Mouse (Mus musculus) liver, embryonic 15.5 days (tissue): ENCODE data around the gene Slc7a5. TPM values are rescaled to one million over a fixed set of nuclear protein-coding genes. Genes with fewer than 3 reads are reported as not detected.

Experiments used
- ATAC-seq: fragments of 200-750 bp; cut with Nextera tagmentation; 2 replicates; pipeline ENCODE4 v1.8.0; 2017; ENCODE audit warnings: moderate number of reproducible peaks, mild to moderate bottlenecking, moderate library complexity; ENCODE audit not compliant: insufficient read depth
- H3K27ac ChIP-seq: fragments of 300-500 bp; sonication (generic); replicated peaks from 2 replicates; pipeline ENCODE4 v1.5.1; 2015; ENCODE audit warnings: mild to moderate bottlenecking, inconsistent platforms
- H3K27me3 ChIP-seq: fragments of 300-500 bp; sonication (generic); 2 replicates; pipeline ENCODE4 v1.6.1; 2015; ENCODE audit warnings: mild to moderate bottlenecking, inconsistent platforms
- H3K36me3 ChIP-seq: fragments of 300-500 bp; sonication (generic); replicated peaks from 2 replicates; pipeline ENCODE4 v1.6.1; 2015; ENCODE audit warnings: moderate library complexity, mild to moderate bottlenecking, inconsistent platforms
- H3K4me1 ChIP-seq: fragments of 300-500 bp; sonication (generic); replicated peaks from 2 replicates; pipeline ENCODE4 v1.6.1; 2015; ENCODE audit warnings: inconsistent platforms
- H3K4me2 ChIP-seq: fragments of 300-500 bp; sonication (generic); 2 replicates; pipeline ENCODE4 v1.6.1; 2015; ENCODE audit warnings: moderate library complexity, mild to moderate bottlenecking, inconsistent platforms
- H3K4me3 ChIP-seq: fragments of 300-500 bp; sonication (generic); replicated peaks from 2 replicates; pipeline ENCODE4 v1.5.1; 2015; ENCODE audit warnings: mild to moderate bottlenecking, inconsistent platforms
- H3K9ac ChIP-seq: fragments of 300-500 bp; sonication (generic); 2 replicates; pipeline ENCODE4 v1.6.1; 2015; ENCODE audit warnings: moderate library complexity, mild to moderate bottlenecking, inconsistent platforms
- H3K9me3 ChIP-seq: fragments of 300-500 bp; sonication (generic); replicated peaks from 2 replicates; pipeline ENCODE4 v1.6.1; 2016; ENCODE audit warnings: inconsistent platforms
- WGBS: fragments of 180-500 bp; shearing (Covaris S2); methylation state at CpG from one replicate; pipeline ENCODE4 v1.1.7; 2015; ENCODE audit warnings: mixed read lengths; ENCODE audit not compliant: insufficient replicate concordance; 5-methylcytosine and 5-hydroxymethylcytosine counted together
- polyA plus RNA-seq: library from polyadenylated mRNA; unstranded; fragments of >200 nt; fragmentation: Nextera tagmentation; extraction: Ambion mirVana; gene quantifications from 2 replicates; pipeline ENCODE4 v1.2.1, GENCODE M21; 2015

The Slc7a5 gene
- polyA plus RNA-seq, 1 experiment from 2014 or later, result 38.2 TPM

DNA sequence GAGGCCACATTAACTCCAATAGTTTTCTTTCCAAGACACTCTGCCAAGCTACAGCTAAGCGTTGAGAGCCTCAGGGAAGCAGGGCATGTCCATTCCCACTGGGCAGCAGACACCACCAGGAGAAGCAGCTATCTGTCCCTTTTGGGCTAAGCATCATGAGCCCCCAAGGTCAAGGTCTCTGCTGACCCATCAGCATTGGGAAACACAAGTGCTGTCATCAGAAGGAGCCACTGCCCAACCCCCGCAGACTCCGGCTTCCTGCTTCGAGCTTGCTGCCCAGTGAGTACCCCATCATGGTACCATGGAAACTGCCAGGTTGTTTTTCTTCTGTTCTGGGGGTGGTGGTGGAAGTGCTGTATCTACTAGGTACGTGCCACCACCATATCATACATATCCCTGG lies 39.3 kb downstream of the Slc7a5 start:
- ATAC-seq, result no peak
- H3K27me3 ChIP-seq, result peaks cover 19% of the 10 kb centered on the region
- no peaks in the 10 kb centered on the region for H3K9me3 ChIP-seq
- no peak overlapping the region for H3K27ac ChIP-seq
- no peaks in the 10 kb centered on the region for H3K36me3 ChIP-seq
- WGBS, result 76% methylated on average over 5 of the region's 5 CpGs
- no peak overlapping the region for H3K4me2 ChIP-seq
- no peak overlapping the region for H3K9ac ChIP-seq
- no peak overlapping the region for H3K4me3 ChIP-seq
- peaks cover 11% of the 10 kb centered on the region for H3K4me1 ChIP-seq

DNA sequence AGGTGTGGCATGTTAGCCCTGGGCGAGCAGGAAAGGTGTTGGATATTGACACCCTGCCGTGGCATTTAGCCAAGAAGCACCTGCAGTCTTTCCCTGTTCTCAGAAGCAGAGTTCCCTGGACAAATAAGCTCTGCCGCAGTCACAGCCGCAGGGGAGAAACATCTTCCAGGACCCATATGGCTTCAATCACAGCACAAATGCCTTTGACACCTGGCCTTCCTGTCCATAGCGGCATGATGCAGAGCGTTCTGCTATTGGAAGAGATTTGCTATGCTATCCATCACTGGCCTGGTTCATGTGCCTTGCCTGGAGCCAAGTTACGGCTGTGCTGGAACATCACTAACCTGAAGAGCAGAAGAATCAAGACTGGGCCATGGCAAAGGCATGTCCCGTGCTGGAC lies 42.1 kb downstream of the Slc7a5 start:
- peaks cover 13% of the 10 kb centered on the region for H3K27me3 ChIP-seq
- no peak overlapping the region for H3K4me2 ChIP-seq
- 77% methylated on average over 8 of the region's 8 CpGs for WGBS
- no peak overlapping the region for H3K27ac ChIP-seq
- no peaks in the 10 kb centered on the region for H3K36me3 ChIP-seq
- H3K9me3 ChIP-seq, result no peaks in the 10 kb centered on the region
- no peak overlapping the region for H3K9ac ChIP-seq
- peaks cover 5% of the 10 kb centered on the region; the same call in 1 of the 2 replicates for H3K4me1 ChIP-seq
- no peak for ATAC-seq
- no peak overlapping the region for H3K4me3 ChIP-seq

DNA sequence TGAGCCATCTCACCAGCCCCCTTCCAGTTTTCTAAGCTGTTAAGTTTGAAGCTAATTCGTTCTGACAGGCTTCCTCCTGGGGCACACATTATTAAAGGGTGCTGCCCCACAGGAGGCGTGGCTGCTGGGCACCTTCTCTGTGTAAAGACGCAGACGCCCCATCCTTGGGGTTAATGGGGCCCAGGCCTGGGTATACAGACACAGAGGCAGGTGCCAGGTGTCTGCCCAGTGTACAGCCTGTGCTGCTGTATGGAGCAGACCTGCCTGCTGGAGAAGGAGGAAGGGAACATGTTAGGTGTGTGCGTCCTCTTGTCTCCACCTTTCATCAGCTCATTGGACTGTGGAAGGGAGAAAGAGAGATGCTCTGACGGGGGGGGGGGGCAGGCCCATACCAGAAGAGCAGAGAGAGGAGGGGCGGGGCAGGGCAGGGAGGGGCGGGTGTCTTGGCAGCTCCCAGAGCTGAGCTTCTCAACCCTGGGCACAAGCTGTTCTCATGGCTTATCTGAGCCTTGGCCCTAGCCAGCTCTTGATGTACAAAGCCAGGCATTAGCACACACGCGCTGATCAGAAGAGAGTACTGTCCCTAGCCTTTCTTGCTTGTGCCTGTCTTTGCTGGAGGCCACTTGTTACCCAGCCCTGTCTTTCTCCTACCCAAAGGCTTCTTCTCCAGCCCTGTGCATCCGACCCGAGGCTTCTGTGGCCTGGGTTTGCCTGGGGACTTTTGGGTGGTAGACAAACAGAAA lies 45.5 kb downstream of the Slc7a5 start:
- Histone ChIP-seq H3K27me3 (peaks cover 25% of the 10 kb centered on the region; the same call in 1 of the 2 replicates), H3K4me2 (no peak overlapping the region), H3K9ac (no peak overlapping the region), H3K4me1 (peaks cover 5% of the 10 kb centered on the region; the same call in 1 of the 2 replicates), H3K27ac (no peak overlapping the region), H3K36me3 (no peaks in the 10 kb centered on the region), H3K9me3 (no peaks in the 10 kb centered on the region), H3K4me3 (no peak overlapping the region)
- 0 out of 2 replicates have a peak, but pooled peaks have one; percentile 22 for ATAC-seq
- WGBS, result 46% methylated on average over 12 of the region's 12 CpGs

DNA sequence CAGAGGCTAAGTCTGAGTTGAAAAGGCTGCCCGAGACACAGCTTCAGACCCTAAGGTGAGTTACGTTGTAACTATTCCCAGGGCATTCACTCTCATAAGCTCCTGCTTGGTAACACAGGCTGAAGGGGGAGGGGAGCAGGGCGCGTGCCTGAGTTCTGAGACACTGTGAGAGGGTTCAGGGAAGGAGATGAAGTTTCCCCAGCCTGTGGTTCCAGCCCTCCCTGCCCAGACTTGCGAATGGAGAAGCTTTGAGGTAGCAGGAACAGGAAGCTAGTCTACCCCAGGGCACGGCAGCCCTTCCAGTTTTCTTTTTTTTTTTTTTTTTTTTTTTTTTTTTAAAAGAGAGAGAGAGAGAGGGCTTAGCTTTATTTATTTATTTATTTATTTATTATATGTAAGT lies 46.2 kb downstream of the Slc7a5 start:
- WGBS, result 28% methylated on average over 6 of the region's 6 CpGs
- ATAC-seq, result no peak
- Histone ChIP-seq H3K4me3 (no peak overlapping the region), H3K4me2 (no peak overlapping the region), H3K27ac (no peak overlapping the region), H3K27me3 (peaks cover 26% of the 10 kb centered on the region; the same call in 1 of the 2 replicates), H3K9me3 (no peaks in the 10 kb centered on the region), H3K36me3 (no peaks in the 10 kb centered on the region), H3K4me1 (peaks cover 5% of the 10 kb centered on the region; the same call in 1 of the 2 replicates), H3K9ac (no peak overlapping the region)

DNA sequence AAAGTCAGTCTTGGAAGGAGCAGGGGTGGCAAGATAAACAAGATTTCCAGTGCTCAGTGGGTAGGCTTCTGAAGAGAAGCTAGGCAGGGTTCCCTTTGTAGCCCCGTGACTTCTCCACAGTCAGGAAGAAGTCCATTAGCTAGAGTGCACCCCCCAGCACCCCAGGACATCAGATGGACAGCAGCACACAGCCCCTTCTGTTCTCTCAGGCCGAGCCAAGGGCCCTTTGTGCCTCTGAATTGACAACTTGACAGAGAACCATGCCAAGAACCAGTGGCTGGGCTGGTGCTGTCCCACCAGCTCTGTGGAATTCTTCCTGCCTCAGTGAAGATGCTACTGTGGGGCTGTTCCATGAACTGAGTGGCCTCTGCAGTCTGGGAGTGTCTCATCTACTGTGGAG lies 49.7 kb downstream of the Slc7a5 start:
- Histone ChIP-seq H3K9ac (no peak overlapping the region), H3K4me1 (peaks cover 6% of the 10 kb centered on the region), H3K9me3 (no peaks in the 10 kb centered on the region), H3K27ac (no peak overlapping the region), H3K4me3 (no peak overlapping the region), H3K27me3 (peaks cover 28% of the 10 kb centered on the region), H3K4me2 (no peak overlapping the region), H3K36me3 (no peaks in the 10 kb centered on the region)
- 48% methylated on average over 2 of the region's 2 CpGs for WGBS
- no peak for ATAC-seq

DNA sequence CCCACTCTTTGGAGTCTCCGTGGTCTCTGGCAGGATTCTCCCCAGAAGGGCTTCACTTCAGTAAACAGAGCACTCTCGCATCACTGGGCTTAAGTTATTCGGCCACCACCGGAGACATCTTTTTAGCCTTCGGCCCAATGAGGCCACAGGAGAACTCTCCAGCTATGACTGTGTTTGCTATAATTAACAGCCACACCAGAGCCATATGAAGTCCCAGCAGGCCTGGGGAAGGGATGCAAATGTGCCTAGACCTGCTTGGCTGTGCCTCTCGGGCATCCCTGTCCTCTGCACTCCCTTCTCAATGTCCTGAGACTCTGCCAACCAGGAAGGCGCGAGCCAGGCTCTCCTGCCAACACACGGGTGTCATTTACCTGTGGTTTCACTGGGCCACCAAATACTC lies 50.2 kb downstream of the Slc7a5 start:
- H3K9ac ChIP-seq, result no peak overlapping the region
- H3K4me3 ChIP-seq, result no peak overlapping the region
- no peak for ATAC-seq
- WGBS, result 52% methylated on average over 9 of the region's 9 CpGs
- H3K9me3 ChIP-seq, result no peaks in the 10 kb centered on the region
- no peak overlapping the region for H3K27ac ChIP-seq
- H3K36me3 ChIP-seq, result no peaks in the 10 kb centered on the region
- peaks cover 26% of the 10 kb centered on the region for H3K27me3 ChIP-seq
- peaks cover 10% of the 10 kb centered on the region for H3K4me1 ChIP-seq
- H3K4me2 ChIP-seq, result no peak overlapping the region

DNA sequence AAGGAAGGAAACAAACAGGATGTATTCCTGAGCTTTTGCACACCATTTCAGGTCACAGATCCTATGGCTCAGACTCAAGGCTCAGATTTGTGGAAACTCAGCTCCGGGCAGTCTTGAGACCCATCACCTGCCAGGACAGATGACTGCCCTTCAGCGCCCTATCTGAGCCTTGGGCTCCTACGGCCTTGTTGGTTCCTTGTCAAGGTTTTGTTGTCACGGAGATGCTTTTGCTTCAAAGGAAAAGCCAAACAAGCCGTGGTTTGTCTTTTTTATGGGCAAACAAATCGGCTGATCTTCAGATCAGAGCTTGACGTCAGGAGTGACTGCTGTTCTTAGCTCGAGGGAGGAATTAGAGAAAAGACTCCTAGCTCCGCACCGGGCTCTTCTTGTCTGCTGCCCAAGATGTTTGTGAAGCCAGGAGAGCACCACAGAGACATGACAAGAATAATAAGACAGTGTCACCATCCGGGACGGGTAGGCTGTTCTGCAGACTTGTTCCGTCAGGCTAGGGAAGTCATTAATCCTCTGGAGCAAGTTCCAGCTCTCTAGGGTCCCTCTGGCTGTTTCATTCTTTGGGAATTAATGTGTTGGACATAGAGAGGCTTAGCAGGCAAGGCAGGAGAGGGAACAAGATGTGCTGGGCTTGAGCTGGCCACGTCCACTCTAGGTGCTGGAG lies 51.3 kb downstream of the Slc7a5 start:
- H3K27ac ChIP-seq, result no peak overlapping the region
- H3K4me1 ChIP-seq, result peaks cover 16% of the 10 kb centered on the region
- WGBS, result 68% methylated on average over 14 of the region's 14 CpGs
- no peak overlapping the region for H3K9ac ChIP-seq
- no peaks in the 10 kb centered on the region for H3K36me3 ChIP-seq
- no peaks in the 10 kb centered on the region for H3K9me3 ChIP-seq
- H3K4me3 ChIP-seq, result no peak overlapping the region
- peaks cover 25% of the 10 kb centered on the region for H3K27me3 ChIP-seq
- no peak overlapping the region for H3K4me2 ChIP-seq
- ATAC-seq, result no peak

DNA sequence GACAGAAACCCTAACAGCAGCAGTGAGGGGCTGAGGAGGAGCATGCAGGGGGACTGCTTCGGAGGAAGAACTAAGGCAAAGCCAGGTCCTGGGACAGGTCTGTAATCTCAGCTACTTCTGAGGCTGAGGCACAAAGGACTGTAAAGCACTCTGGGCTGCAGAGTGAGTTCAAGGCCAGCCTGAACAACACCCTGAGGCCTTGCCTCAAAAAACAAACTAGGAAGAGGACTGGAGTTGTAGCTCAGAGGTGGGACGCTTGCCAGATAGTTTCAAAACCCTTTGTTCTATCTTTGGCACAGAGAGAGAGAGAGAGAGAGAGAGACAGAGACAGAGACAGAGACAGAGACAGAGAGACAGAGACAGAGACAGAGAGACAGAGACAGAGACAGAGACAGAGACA lies 53.9 kb downstream of the Slc7a5 start:
- Histone ChIP-seq H3K27me3 (peaks cover 12% of the 10 kb centered on the region), H3K9ac (no peak overlapping the region), H3K9me3 (no peaks in the 10 kb centered on the region), H3K4me3 (no peak overlapping the region), H3K4me1 (peaks cover 36% of the 10 kb centered on the region), H3K36me3 (no peaks in the 10 kb centered on the region), H3K4me2 (no peak overlapping the region), H3K27ac (no peak overlapping the region)
- WGBS, result 66% methylated on average over 2 of the region's 2 CpGs
- ATAC-seq, result no peak

DNA sequence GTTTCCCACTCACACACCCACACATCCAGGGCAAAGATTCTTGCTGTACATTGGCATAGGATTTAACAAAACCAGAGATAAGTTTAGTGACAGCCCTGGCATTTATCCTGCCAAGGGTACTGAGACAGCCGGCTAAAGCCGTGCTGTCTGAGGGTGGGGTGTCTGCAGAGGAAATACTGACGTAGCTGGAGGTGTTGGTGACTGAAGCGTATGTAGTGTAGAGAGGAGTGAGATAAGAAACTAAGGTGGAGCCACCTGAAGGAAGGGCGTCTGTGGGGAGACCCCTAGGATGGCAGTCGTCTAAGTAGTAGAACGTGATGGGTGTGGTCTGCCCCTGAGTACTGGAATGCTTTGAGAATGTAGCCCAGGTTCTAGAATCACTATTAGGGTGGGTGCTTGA lies 55.0 kb downstream of the Slc7a5 start:
- Histone ChIP-seq H3K4me1 (peaks cover 41% of the 10 kb centered on the region), H3K9me3 (no peaks in the 10 kb centered on the region), H3K36me3 (no peaks in the 10 kb centered on the region), H3K27ac (peak overlapping the region; percentile 87; the same call in 1 of the 2 replicates), H3K4me2 (peak overlapping the region; percentile 15; the same call in 1 of the 2 replicates), H3K27me3 (peaks cover 17% of the 10 kb centered on the region), H3K9ac (peak overlapping the region; percentile 76; the same call in 1 of the 2 replicates), H3K4me3 (no peak overlapping the region)
- 10% methylated on average over 7 of the region's 7 CpGs for WGBS
- ATAC-seq, result no peak

DNA sequence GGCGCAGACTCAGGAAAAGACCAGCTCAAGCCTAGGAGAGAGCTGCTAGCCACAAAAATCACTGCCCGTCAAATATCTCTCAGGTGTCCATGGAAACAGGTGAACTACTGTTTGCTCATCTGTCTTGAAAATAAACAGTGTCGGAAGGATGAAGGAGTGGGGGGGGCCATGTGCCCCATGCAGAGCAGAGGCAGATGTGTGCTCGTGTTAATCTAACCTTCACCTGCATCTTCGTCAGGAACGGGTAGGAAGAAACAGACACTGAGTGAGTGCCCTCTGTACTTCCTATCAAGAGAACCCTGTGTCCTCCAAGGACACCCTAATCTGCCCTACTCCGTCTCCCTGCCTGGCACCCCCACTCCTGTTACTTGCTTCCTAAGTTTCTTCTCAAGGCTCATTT lies 55.8 kb downstream of the Slc7a5 start:
- peak overlapping the region; percentile 78 for H3K4me2 ChIP-seq
- H3K4me3 ChIP-seq, result no peak overlapping the region
- H3K36me3 ChIP-seq, result no peaks in the 10 kb centered on the region
- ATAC-seq, result no peak
- peaks cover 45% of the 10 kb centered on the region for H3K4me1 ChIP-seq
- WGBS, result 47% methylated on average over 7 of the region's 7 CpGs
- peak overlapping the region; percentile 87 for H3K27ac ChIP-seq
- peaks cover 13% of the 10 kb centered on the region for H3K27me3 ChIP-seq
- H3K9ac ChIP-seq, result peak overlapping the region; percentile 76
- no peaks in the 10 kb centered on the region for H3K9me3 ChIP-seq

DNA sequence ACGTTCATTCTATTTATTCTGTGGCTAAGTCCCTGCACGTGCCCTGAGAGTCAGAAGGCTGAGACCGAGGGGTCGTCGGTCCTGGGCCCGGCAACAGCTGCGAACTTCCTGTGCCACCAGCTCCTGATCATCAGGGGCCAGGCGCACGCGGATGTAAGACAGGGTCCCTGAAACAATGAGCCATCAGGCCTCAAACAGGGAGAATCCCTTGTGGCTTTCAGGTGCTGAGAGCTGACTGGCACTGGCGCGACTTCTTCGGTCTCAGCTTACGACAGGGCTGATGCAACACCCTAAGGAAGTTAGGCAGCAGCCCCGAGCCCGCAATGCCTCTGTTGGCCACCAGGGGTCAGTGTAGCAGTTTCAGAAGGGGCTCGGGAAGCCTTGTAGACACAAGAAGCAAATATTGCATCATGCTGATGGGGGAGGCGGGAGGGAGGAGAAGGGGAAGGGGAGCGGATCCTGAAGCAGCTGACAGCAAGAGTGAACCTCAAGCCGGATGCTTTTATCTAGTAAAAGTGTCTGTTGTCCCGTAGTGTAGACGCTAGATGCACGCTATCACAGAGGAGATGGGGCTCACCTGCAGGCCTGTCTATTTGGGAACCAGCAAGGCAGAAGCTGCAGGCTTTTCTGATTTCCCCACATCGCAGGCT lies 56.5 kb downstream of the Slc7a5 start:
- peak overlapping the region; percentile 40 for H3K4me3 ChIP-seq
- WGBS, result 2% methylated on average over 24 of the region's 24 CpGs
- peak overlapping the region; percentile 87 for H3K27ac ChIP-seq
- peak; percentile 88 for ATAC-seq
- H3K9ac ChIP-seq, result peak overlapping the region; percentile 76
- peaks cover 45% of the 10 kb centered on the region for H3K4me1 ChIP-seq
- H3K27me3 ChIP-seq, result peaks cover 13% of the 10 kb centered on the region
- no peaks in the 10 kb centered on the region for H3K36me3 ChIP-seq
- H3K4me2 ChIP-seq, result peak overlapping the region; percentile 78
- H3K9me3 ChIP-seq, result no peaks in the 10 kb centered on the region
